Mouse (Mus musculus): Measurements from ENCODE around the gene Galntl6. TPM values are rescaled to one million over a fixed set of nuclear protein-coding genes. Genes with fewer than 3 reads are reported as not detected.

The Galntl6 gene
- polyA plus RNA-seq, 1 experiment from 2014 or later: 17.1 TPM

- no peak overlapping the region for H3K9ac ChIP-seq
- WGBS: 8% methylated on average over 2 of the region's 2 CpGs
- H3K27ac ChIP-seq: no peak overlapping the region
- H3K4me2 ChIP-seq: no peak overlapping the region
- no peak for ATAC-seq (replicated peaks)
- H3K27me3 ChIP-seq (replicated peaks): no peaks in the 10 kb centered on the region
- no peaks in the 10 kb centered on the region for H3K36me3 ChIP-seq (replicated peaks)
- H3K4me1 ChIP-seq: no peaks in the 10 kb centered on the region
- no peaks in the 10 kb centered on the region for H3K9me3 ChIP-seq
- H3K4me3 ChIP-seq: no peak overlapping the region
These were observed 1179.6 kb downstream of the Galntl6 start for GRCm38 (mm10) chr8:57732795-57733194.

GRCm38 (mm10) chr8:57731666-57732065 is 1180.8 kb downstream of the Galntl6 start:
- Histone ChIP-seq H3K27ac (no peak overlapping the region), H3K9ac (no peak overlapping the region), H3K36me3 (replicated peaks) (no peaks in the 10 kb centered on the region), H3K9me3 (no peaks in the 10 kb centered on the region), H3K27me3 (replicated peaks) (no peaks in the 10 kb centered on the region), H3K4me3 (no peak overlapping the region), H3K4me2 (no peak overlapping the region), H3K4me1 (no peaks in the 10 kb centered on the region)
- ATAC-seq (replicated peaks): no peak
- 66% methylated on average over 8 of the region's 8 CpGs for WGBS

- 72% methylated on average over 2 of the region's 2 CpGs for WGBS
- H3K9ac ChIP-seq: no peak overlapping the region
- H3K9me3 ChIP-seq: no peaks in the 10 kb centered on the region
- no peaks in the 10 kb centered on the region for H3K4me1 ChIP-seq
- H3K36me3 ChIP-seq (replicated peaks): no peaks in the 10 kb centered on the region
- no peak overlapping the region for H3K4me2 ChIP-seq
- H3K27ac ChIP-seq: no peak overlapping the region
- ATAC-seq (replicated peaks): no peak
- H3K27me3 ChIP-seq (replicated peaks): no peaks in the 10 kb centered on the region
- no peak overlapping the region for H3K4me3 ChIP-seq
These were observed 1184.2 kb downstream of the Galntl6 start for GRCm38 (mm10) chr8:57728276-57728675.

GRCm38 (mm10) chr8:57724843-57725627 is 1187.4 kb downstream of the Galntl6 start:
- no peak for ATAC-seq (replicated peaks)

More at GRCm38 (mm10) chr8:57724843-57725627, 1187.4 kb downstream of the Galntl6 start:
- Histone ChIP-seq H3K4me2 (no peak overlapping the region), H3K9me3 (no peaks in the 10 kb centered on the region), H3K27ac (no peak overlapping the region), H3K36me3 (replicated peaks) (no peaks in the 10 kb centered on the region), H3K9ac (no peak overlapping the region), H3K4me3 (no peak overlapping the region), H3K27me3 (replicated peaks) (no peaks in the 10 kb centered on the region), H3K4me1 (no peaks in the 10 kb centered on the region)
- WGBS: 90% methylated on average over 13 of the region's 13 CpGs

Other genes starting within 250 kb of the Galntl6 start
- 14.9 and 20.8 TPM in 2 replicates for gene BC030500, start 885 bp downstream of the Galntl6 start, polyA plus RNA-seq (2015; fragmentation: Nextera tagmentation; extraction: Ambion mirVana)

All from midbrain, embryonic 15.5 days (tissue).